Mouse (Mus musculus) bone marrow, adult 2 months (tissue): ENCODE results near the gene Dusp12. TPM values are rescaled to one million over a fixed set of nuclear protein-coding genes. Genes with fewer than 3 reads are reported as not detected.

Experiments used
- H3K27ac ChIP-seq: fragments of 200-500 bp; 2 replicates; pipeline ENCODE4 v1.5.1; 2012; ENCODE audit warnings: low read depth, mild to moderate bottlenecking, control low read depth, inconsistent platforms, low read length; ENCODE audit not compliant: control insufficient read depth, poor library complexity, insufficient read depth
- H3K4me1 ChIP-seq: fragments of 200-500 bp; 2 replicates; pipeline ENCODE4 v1.6.1; 2011; ENCODE audit warnings: low read length; ENCODE audit not compliant: control insufficient read depth, insufficient read depth
- H3K4me3 ChIP-seq: fragments of 200-500 bp; replicated peaks from 2 replicates; pipeline ENCODE3; 2011; ENCODE audit warnings: mild to moderate bottlenecking, low read depth, low read length, control low read depth; ENCODE audit not compliant: control insufficient read depth
- CTCF ChIP-seq: fragments of 200-500 bp; IDR thresholded peaks from 2 replicates; pipeline ENCODE4 v1.5.1; 2011; ENCODE audit warnings: low read length, control low read depth; ENCODE audit not compliant: control insufficient read depth, insufficient read depth
- POLR2A ChIP-seq: fragments of 200-500 bp; IDR thresholded peaks from 2 replicates; pipeline ENCODE4 v1.6.1; 2011; ENCODE audit warnings: low read depth, mild to moderate bottlenecking, control low read depth, low read length, borderline replicate concordance; ENCODE audit not compliant: control insufficient read depth
- WGBS: fragments of 180-500 bp; shearing (Covaris S2); methylation state at CpG from one replicate; pipeline ENCODE4 v1.1.7; 2018; 5-methylcytosine and 5-hydroxymethylcytosine counted together
- polyA plus RNA-seq: library from polyadenylated mRNA; stranded (reverse); fragments of >200 nt; gene quantifications from 2 replicates; pipeline ENCODE4 v1.2.4, GENCODE M21; 2011; ENCODE audit warnings: low replicate concordance; ENCODE audit not compliant: missing spikeins, insufficient read depth, insufficient read length

The Dusp12 gene
- polyA plus RNA-seq, 1 experiment: 18.2 TPM

DNA sequence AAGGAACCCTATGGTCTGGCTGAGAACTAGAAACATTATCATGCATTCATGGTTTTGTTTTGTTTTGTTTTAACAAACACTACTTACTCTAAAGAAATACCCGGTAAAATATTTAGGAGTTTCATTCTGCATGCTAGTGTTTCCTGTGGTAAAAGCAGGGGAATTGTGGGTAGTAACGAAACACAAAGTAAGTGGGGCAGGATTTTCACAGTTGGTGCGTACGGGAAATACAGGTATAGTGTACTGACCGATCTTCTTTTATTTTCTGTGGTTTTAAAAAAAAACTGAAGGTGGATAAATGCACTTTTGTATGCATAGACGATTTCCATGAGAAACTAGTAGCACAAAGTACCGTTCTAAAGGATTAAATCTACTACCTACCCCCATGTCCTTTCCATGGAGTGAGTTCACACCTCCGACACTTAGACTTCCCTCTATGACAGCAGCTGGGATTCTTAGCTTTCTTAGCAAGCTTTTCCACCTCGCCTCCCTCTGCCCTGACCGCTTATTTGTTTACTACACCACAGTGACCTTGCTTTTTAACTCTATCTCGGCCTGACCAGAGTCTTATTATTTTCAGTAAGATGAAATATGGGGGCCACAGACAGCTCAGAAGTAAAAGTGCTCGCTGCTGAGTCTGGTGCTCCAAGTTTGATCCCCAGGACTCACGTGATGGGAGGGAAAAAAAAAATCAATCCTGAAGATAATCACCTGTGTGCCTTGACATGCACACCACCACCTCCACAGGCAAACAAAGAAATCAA is 23.5 kb downstream of the Dusp12 start:
- TF ChIP-seq CTCF: no peak
- no peak for TF ChIP-seq POLR2A
- Histone ChIP-seq H3K4me1 (peaks cover 6% of the 10 kb centered on the region), H3K27ac (no peak overlapping the region), H3K4me3 (no peak overlapping the region)
- 48% methylated on average over 13 of the region's 13 CpGs for WGBS

DNA sequence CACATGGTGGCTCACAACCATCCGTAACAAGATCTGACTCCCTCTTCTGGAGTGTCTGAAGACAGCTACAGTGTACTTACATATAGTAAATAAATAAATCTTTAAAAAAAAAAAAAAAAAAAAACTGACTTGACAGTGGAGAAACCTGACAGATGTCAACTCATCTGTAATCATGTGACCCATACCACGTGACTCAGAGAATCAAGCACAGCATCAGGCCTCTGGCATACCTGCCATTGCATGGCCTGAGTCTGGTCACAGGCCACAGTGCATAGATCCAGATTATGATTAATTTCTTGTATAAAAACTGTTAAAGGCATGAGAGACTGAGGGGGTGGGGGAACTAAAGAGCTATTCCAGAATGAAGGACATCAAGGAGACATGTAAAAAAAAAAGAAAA is 26.5 kb downstream of the Dusp12 start:
- no peak overlapping the region for H3K4me3 ChIP-seq
- no peak overlapping the region for H3K27ac ChIP-seq
- 79% methylated on average over 2 of the region's 2 CpGs for WGBS
- TF ChIP-seq POLR2A: no peak
- no peak for TF ChIP-seq CTCF
- H3K4me1 ChIP-seq: peaks cover 4% of the 10 kb centered on the region; the same call in 1 of the 2 replicates

DNA sequence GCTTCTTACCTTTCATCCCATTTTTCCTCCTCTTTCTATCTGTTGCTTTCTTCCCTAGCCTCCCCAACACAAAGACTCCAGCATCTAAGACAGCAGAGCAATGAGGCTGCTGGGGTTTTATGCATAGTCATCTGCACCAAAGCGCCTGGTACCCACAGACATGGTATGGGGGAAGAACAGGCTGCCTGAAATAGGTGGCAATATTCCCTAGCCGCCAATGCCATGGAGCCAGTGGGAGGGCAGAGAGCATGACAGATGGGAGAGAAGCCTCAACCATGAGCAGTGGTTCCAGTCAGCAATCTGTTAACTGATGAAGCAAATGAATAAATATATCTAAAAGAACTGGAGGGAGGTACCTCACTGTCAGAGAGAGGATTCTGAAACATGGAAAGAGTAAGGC is 28.0 kb downstream of the Dusp12 start:
- Histone ChIP-seq H3K27ac (no peak overlapping the region), H3K4me1 (peaks cover 1% of the 10 kb centered on the region; the same call in 1 of the 2 replicates), H3K4me3 (no peak overlapping the region)

DNA sequence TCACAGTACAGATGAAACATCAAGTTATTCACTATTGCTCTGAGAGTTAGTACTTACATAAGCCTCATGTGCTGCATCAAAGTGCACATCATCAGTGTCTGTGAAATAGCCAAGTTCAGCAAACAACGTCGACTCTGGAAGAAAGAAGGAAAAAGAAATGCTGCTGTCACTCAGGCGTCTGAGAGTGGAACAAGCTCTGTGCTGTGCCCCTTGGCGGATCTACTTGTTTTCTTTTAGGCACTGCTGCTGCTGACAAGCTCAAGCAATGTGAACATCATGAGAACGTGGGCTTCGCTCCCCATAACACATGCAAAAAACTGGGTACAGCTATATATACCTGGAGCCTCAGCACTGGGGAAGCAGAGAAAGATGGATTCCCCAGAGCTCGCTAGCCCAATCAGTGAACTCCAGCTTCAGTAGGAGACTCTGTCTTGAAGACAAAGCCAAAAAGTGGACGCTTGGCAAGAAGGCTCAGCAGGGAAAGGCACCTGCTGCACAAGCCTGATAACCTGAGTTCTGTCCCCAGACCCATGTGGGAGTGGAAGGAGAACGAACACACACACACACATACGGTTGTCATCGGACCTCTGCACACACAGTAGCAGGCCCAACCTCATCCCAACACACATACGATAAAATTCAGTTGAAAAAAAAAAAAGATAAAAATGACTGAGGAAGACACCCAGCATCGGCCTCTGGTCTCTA is 30.1 kb downstream of the Dusp12 start:
- Histone ChIP-seq H3K4me3 (no peak overlapping the region), H3K4me1 (peaks cover 1% of the 10 kb centered on the region; the same call in 1 of the 2 replicates), H3K27ac (no peak overlapping the region)
- TF ChIP-seq POLR2A (no peak), CTCF (no peak)
- 74% methylated on average over 13 of the region's 13 CpGs for WGBS

More for the DNA sequence above, 28.0 kb downstream of the Dusp12 start:
- 77% methylated on average over 2 of the region's 2 CpGs for WGBS
- TF ChIP-seq CTCF (no peak), POLR2A (no peak)

DNA sequence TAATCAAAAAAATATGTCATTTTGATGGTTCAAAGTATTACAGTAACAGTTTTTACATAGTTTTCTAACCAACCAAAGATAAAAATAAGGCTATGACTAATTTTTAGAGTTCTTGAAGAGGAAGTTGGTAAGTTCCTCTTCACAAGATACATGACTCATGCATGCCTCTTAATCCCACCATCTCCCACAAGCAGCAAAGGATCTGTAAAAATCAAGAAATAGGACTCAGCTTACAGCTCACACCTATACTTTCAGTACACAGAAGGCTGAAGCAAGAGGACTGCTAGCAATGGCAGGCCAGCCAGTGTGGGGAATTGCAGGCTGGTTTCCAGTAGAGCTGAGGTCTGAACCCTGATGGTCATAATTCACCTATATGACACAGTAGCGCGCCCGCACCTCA is 31.7 kb downstream of the Dusp12 start:
- 46% methylated on average over 3 of the region's 3 CpGs for WGBS
- H3K4me1 ChIP-seq: no peaks in the 10 kb centered on the region; the same call in 1 of the 2 replicates
- no peak overlapping the region for H3K4me3 ChIP-seq
- TF ChIP-seq CTCF (no peak), POLR2A (no peak)
- H3K27ac ChIP-seq: no peak overlapping the region

DNA sequence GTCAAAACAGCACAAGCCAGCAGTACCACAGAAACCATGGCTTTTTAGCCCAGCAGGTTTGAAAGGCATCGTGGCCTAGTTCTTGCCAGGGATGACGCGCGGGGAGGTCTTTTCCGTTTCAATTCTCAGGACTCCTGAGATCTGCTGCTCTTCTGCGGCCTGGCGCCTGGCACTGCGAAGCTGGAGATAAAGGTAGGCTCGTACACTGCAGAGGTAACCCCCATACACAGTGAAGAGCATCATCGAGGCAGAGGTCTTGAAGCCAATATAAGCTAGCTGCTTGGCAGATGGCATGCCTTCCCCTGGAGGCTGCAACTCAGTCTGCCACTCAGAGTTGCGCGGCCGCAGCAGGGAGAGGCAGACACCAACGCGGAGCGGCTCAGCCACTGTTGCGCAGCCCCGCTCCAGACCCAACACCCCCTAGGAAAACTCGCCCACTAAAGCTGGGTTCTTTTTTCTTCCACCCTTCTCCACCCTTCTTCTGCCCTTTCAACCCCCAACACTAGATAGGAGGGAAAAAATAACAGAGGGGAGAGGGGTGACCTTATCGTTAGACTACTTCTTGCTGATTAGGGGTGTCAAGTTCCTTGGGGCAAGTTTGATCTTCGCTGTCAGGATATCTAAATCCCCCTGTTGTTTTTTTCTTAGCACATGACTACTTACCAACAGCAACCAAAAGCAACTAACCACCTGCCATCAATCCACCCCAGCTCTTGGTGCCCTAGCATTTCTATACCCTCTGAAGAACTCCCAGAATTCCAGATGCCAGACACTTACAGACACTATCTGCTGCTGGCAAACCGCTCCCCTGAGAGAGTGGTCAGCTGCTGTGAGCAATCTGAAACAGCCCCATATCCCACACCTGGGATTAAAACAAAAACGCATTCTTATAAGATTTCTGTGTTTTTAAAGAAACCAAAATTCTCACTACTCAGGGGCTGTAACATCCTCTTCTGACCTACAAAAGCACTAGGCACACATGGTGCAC is 34.4 kb downstream of the Dusp12 start:
- H3K4me1 ChIP-seq: no peaks in the 10 kb centered on the region; the same call in 1 of the 2 replicates
- no peak overlapping the region for H3K4me3 ChIP-seq
- whole genome bisulfite sequencing: 89% methylated on average over 23 of the region's 23 CpGs
- H3K27ac ChIP-seq: no peak overlapping the region; the same call in 1 of the 2 replicates
- TF ChIP-seq CTCF: no peak
- no peak for TF ChIP-seq POLR2A

DNA sequence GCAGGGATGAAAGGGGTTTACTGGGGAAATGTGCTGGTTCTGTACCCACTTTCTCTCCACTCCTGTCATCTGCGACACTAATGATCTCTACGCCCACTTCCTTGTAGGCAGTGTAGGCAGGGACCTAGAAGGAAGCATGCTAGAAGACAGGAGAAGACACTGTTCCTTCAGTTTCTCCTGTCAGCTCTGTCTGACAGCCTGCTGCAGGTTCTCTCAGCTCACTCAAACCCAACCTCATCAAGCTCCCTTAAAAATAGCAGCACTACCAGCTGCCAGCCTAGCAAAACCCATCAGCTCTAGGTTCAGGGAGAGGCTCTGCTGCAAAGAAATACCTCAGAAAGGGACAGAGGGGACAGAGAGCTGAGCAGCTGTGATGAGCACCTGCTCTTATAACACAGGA is 35.3 kb downstream of the Dusp12 start:
- Histone ChIP-seq H3K27ac (no peak overlapping the region; the same call in 1 of the 2 replicates), H3K4me1 (no peaks in the 10 kb centered on the region; the same call in 1 of the 2 replicates), H3K4me3 (no peak overlapping the region)
- TF ChIP-seq CTCF (no peak), POLR2A (no peak)
- 78% methylated on average over 2 of the region's 2 CpGs for WGBS
